Mouse (Mus musculus) T-helper 2 cell (primary cell): ENCODE results near the gene Olfr824.
"Not testable (repeated sequence)": the region's sequence is repeated elsewhere in the genome, so short reads cannot be mapped to it uniquely, and the experiment has no call there.

ENCODE experiments used
- in situ Hi-C: fragments of 300-600 bp; cut with MboI, MseI; formaldehyde crosslinking; loops from one replicate; pipeline ENCODE4 v1.15.1; 2025; ENCODE audit warnings: high pct_unique_total_duplicates

The Olfr824 gene

DNA sequence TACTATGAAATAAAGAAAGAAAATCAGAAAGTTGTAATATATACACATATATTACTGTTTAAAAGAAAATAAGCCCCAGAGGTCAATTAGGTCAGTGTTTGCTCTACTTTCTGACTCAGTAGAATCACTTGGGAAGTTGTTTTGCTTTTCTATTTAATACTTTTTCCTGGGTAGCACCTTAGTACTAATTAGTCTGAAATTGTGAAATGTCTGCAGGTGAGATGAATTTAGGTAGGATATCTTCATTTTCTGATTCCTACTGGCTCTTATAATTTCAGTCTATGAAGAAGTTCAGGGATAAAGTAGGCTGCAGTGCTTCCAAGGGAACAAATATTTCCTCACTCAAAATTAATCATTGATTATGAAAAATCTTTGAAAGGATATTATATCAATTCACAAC lies at the start of gene Olfr824:
Gene Olfr824, minus strand, starts transcription at position 101 of the 400 bp plus-strand sequence.
- in situ Hi-C loops, result not testable (repeated sequence)

DNA sequence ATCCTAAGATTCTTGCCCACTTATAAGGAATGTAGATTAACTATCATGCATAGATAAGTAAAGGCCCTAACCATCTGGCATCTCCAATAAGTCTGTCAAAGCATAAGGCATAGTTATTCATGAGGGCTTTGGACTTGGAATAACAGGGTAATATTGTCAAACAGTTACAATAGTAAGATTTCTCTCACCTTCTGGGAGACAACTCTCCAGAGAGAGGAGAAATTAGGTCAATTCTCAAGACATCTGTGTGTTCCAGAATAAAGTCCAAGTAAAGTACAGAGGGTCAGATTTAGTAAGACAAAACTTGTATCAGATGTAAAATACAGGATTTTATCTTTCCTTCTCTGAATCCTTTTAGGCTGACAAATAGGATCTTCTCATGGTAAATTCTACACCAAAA lies 36.9 kb upstream of the Olfr824 start, which contains the start of gene Olfr825:
Gene Olfr825, minus strand, starts transcription at position 101 of the 400 bp plus-strand sequence.
- in situ Hi-C loops, result no loop called here

DNA sequence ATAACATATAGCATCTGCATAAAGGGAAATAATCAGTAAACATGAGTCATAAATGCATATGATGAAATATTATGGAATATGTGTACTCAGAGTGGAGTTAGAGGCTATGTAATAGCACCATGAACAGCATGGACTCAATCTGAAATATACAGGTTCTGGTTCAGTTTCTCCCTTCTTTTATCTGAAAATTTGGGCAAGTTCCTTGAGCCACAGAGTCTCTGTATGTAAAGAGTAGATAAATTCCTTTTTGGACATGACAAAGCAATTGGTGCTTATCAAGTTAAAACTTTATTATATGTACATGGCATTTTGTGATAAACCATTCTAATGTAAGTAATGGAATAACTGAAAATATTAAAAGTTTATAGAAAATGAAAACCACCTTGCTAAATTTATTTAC lies 35.4 kb upstream of the Olfr824 start:
- in situ Hi-C loops, result no loop called here

DNA sequence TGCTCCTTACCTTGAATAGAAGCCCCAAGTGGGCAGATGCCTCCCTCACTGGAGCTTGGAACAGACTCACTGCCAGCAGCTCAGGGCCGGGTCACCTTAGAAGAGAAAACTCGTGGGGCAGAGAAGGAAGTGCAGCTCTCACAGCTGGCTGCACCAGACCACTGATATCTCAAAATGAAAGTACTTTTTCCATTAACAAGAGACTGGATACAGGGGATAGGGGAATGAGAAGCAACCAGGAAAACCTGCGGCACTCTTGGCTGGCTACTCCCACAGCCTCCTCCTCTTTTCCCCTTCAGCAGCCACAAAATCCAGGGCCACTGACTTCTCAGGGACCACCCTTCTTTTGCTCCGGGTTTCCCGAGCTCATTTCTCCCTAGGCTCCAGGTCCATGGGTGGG lies 14.3 kb upstream of the Olfr824 start:
- in situ Hi-C loops, result no loop called here

DNA sequence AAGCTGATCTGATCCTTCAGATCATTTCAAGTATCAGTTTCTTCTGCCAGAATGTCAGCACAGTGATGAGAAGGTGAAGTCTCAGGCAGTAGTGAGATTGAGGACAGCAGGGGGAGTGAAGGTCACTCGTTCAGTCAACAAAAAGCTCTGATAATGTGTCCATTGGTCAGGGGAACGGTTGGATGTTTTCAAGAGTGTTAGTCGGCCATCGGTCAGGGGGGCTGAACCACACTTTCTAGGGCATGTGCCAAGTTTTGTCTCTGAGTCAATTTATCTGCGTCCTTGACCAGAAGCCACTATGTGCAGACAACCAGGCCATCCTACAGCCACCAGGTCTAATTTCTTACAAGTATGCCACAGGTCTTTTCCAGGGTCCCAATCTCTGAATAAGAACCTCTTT lies 12.7 kb upstream of the Olfr824 start:
- in situ Hi-C loops, result not testable (repeated sequence)

DNA sequence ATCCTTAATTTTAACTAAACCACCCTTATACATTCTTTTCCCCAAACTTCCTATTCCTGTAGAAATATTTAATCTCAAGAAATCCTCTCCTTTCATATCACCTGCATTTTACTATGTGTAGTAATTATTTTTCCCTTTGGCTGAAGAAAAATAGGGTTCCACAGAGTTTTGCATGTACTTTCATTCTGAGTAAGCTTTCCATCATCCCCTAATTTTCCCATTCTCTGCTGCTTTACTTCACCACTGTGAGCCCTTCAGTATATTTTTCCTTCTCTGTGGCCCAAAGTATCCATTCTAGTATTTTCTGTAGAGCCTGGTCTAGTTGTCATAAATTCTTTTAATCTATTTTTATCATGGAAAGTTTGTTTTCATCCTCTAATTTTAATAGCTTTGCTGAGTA lies 5.0 kb upstream of the Olfr824 start:
- in situ Hi-C loops, result no loop called here

DNA sequence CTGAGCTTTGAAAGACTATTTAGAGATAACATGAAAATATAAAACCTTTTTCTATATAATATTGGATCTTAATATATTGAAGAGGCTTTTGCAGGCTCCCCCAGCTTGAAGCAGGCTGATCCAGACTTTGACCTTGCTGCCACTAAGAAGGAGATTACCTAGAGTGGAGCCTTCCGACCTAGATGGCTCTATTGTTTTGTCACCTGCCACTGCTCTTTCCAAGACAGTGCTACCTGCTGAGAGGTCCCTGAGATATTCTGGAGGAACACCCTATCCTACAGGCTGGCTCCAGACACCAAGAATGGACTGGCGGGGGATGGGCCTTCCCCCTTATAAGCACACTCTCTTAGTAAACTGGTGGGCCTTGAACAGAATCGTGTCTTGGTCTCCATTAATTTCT lies 13.8 kb downstream of the Olfr824 start:
- in situ Hi-C loops, result not testable (repeated sequence)

DNA sequence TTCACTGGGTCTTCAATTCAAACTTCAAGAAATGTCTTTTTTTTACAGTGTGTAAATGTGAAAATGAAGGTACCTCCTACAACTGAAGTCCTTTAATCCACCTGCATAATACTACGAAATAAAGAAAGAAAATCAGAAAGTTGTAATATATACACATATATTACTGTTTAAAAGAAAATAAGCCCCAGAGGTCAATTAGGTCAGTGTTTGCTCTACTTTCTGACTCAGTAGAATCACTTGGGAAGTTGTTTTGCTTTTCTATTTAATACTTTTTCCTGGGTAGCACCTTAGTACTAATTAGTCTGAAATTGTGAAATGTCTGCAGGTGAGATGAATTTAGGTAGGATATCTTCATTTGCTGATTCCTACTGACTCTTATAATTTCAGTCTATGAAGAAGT lies 14.5 kb downstream of the Olfr824 start, which contains the start of gene Olfr823:
Gene Olfr823, minus strand, starts transcription at position 101 of the 400 bp plus-strand sequence.
- in situ Hi-C loops, result not testable (repeated sequence)

DNA sequence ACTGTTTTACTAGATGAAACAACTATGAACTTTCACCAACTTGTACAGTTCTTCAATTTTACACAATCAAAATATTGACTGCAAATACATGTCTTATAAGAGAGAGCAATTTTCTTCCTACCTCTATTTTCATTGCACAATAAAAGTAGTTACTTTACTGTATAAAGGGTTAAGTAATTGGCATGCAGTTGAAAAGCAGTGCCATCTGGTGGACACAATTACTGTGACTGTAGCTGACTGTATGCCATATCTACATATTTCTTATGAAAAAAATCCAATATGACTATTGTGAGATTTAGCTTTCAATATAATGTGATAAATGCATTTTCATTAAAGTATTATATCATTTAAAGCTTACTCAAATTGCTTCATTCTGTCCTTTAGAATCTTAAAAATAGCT lies 33.7 kb downstream of the Olfr824 start:
- in situ Hi-C loops, result no loop called here

DNA sequence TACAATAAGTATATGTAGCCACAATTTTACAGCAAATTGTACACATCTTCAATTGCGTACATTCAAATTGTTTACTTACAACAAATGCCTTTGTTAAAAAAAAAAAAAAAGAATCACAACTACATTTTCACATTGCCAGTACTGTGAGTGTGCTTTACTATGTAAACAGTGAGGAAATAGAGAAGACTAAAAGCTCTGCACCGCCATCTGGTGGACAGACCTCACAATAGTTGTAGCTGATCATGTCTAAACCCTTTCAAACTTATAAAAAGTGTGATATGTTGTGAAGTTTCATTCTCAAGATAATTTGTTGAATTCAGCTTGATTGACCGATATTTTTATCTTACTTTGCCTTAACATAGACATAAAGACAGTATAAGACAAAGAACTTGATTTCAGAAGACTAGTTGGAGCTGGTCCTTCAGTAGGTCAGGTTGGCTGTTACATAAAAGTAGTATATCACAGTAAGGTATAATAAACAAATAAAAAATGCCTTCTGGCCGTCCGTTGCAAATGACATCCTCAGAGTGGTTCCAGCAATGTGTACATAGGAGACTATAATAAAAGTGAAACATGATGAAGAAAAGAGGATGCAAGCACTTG lies 36.9 kb downstream of the Olfr824 start:
- in situ Hi-C loops, result no loop called here
